Mouse (Mus musculus) liver, embryonic 14.5 days (tissue): ENCODE results near the gene Gm136.

Experiments used
- CTCF ChIP-seq: IDR thresholded peaks from 2 replicates; pipeline ENCODE4 v1.5.1; 2016; ENCODE audit warnings: antibody characterized with exemption, low read depth, control low read depth
- EP300 ChIP-seq: IDR thresholded peaks from 2 replicates; pipeline ENCODE4 v1.6.1; 2016; ENCODE audit warnings: antibody characterized with exemption, low read depth

- TF ChIP-seq CTCF: no peak
- TF ChIP-seq EP300: no peak
Measured at GRCm38 (mm10) chr4:34729851-34730341, 26.2 kb downstream of the Gm136 start, which contains the start of gene Cfap206.
